In genomic region chr10:70186136-70186535, GRCm38 (mm10) we compare ENCODE assay signal across 8 mouse cellular contexts. TPM values are rescaled to one million over a fixed set of nuclear protein-coding genes. Genes with fewer than 3 reads are reported as not detected.
DNase-seq lines count a peak whose midpoint lies in the region; TF ChIP-seq lines count a peak whose summit lies in the region.

No protein-coding gene starts in this region.

- no peaks in the 10 kb centered on the region for H3K27me3 ChIP-seq in small intestine, adult 2 months (ENCODE audit: control insufficient read depth, insufficient read depth, low read length)

- intact Hi-C loops in left cerebral cortex, adult 2 months (cut with DNase I), result loop anchor here (5.0 kb wide), 1 partner anchor 164 kb away; no protein-coding TSS in a partner anchor
- intact Hi-C loops in left cerebral cortex, postnatal 25 days (cut with DNase I), result loop anchor here (5.0 kb wide), 1 partner anchor 89 kb away; the partner anchor contains the start of gene Ccdc6

- no peak overlapping the region for H3K27ac ChIP-seq in left cerebral cortex, adult 2 months
- H3K27ac ChIP-seq in small intestine, adult 2 months (ENCODE audit: insufficient read depth, low read depth, low read length), result no peak overlapping the region

- 79% methylated on average over 9 of the region's 9 CpGs for WGBS in small intestine, adult 2 months

- TF ChIP-seq CTCF in left cerebral cortex, adult 2 months (IDR thresholded peaks at IDR 0.05), result peak; percentile 79
- TF ChIP-seq CTCF in small intestine, adult 2 months (IDR thresholded peaks at IDR 0.05; ENCODE audit: extremely low read depth, insufficient read length, insufficient replicate concordance, low read depth, low read length), result peak; percentile 56; the same call in 1 of the 2 replicates

- H3K4me1 ChIP-seq in small intestine, adult 2 months (ENCODE audit: control insufficient read depth, insufficient read depth, insufficient read length, low read length), result peaks cover 2% of the 10 kb centered on the region; the same call in 1 of the 2 replicates

- H3K4me3 ChIP-seq in left cerebral cortex, adult 2 months, result no peak overlapping the region
- H3K4me3 ChIP-seq in small intestine, adult 2 months (ENCODE audit: low read depth, low read length), result no peak overlapping the region

- TF ChIP-seq POLR2A in small intestine, adult 2 months (IDR thresholded peaks at IDR 0.05; ENCODE audit: low read depth, low read length), result no peak

- H3K36me3 ChIP-seq in small intestine, adult 2 months (ENCODE audit: control insufficient read depth, insufficient read depth, low read length), result peaks cover 42% of the 10 kb centered on the region

- DNase-seq in cerebellum, postnatal 14 days, result peak; percentile 62 to 74
- DNase-seq in cerebellum, adult 9-11 months, result no peak
- peak in 1 of 2 experiments; percentile 47 for DNase-seq in left cerebral cortex, adult 2 months (ENCODE audit: extremely low spot score in 1 of 2, low spot score in 2 of 2)
- no peak for DNase-seq in left cerebral cortex, postnatal 25 days (ENCODE audit: low spot score in 2 of 2)
- peak; percentile 75 for DNase-seq in ZHBTc4 (ENCODE audit: low read depth, low spot score)
- peak; percentile 48 to 73 for DNase-seq in kidney, postnatal 36 days
- no peak for DNase-seq in right cerebral cortex, postnatal 36 days (ENCODE audit: low spot score in 2 of 2)

RNA-seq across cellular contexts. Expression of gene Mrln, which starts 18.3 kb away (rescaled TPM):
- not detected for total RNA-seq in left cerebral cortex, adult 2 months (2021)
- total RNA-seq in left cerebral cortex, postnatal 25 days (2021), result not detected
- not detected in 2 replicates for polyA plus RNA-seq in small intestine, adult 2 months (2012; rRNA removed)

RNA-seq across cellular contexts. Expression of gene Slc16a9, which starts 58.8 kb away (rescaled TPM):
- total RNA-seq in left cerebral cortex, adult 2 months (2021), result 1 to 10 TPM; 1.2 to 2.7 TPM
- 1 to 10 TPM; 1.6 to 2.5 TPM for total RNA-seq in left cerebral cortex, postnatal 25 days (2021)
- polyA plus RNA-seq in small intestine, adult 2 months (2012; rRNA removed), result 0.35 and 6.0 TPM in 2 replicates

Comparison
In these comparisons a context has a peak if more than half of its experiments do, and no peak if none do; other contexts are left out.
1. DNase-seq: peak in cerebellum, postnatal 14 days (2 of 2), ZHBTc4 (single experiment) and kidney, postnatal 36 days (2 of 2); none in cerebellum, adult 9-11 months (single experiment), left cerebral cortex, postnatal 25 days (0 of 2) and right cerebral cortex, postnatal 36 days (0 of 2).